Mouse (Mus musculus): Measurements from ENCODE around the gene Rhbdd3. TPM values are rescaled to one million over a fixed set of nuclear protein-coding genes. Genes with fewer than 3 reads are reported as not detected.

The Rhbdd3 gene
- polyA plus RNA-seq, 1 experiment from 2014 or later, result 31.2 TPM

DNA sequence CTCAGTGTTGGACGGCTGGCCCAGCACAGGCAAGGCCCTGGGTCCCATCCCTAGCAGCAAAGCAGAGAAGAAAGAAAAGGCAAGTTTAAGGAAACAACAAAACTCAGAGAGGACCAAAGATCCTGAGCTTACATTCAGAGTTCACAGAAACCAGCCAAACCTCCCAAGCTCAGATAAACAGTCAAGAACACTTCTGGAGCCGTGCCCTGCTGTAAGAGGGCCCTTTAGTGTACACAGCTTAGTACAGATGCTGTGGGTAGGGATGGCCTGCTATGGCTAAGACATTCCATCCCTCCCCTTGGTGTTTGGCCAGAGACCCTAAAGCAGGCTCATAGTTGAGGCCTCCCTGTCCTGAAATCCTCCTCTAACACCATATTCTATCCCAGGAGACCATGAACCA, 39.9 kb downstream of the Rhbdd3 start:
- ATAC-seq (ENCODE audit: borderline replicate concordance, extremely low read depth, low FRiP score, low TSS enrichment), result peak; percentile 40; the same call in 1 of the 2 replicates
- Histone ChIP-seq H3K4me3 (no peak overlapping the region), H3K4me2 (no peak overlapping the region), H3K9ac (no peak overlapping the region), H3K9me3 (no peaks in the 10 kb centered on the region), H3K36me3 (no peaks in the 10 kb centered on the region), H3K27ac (peak overlapping the region; percentile 73), H3K27me3 (no peaks in the 10 kb centered on the region), H3K4me1 (peaks cover 35% of the 10 kb centered on the region)
- WGBS, result 28% methylated on average over 2 of the region's 2 CpGs

DNA sequence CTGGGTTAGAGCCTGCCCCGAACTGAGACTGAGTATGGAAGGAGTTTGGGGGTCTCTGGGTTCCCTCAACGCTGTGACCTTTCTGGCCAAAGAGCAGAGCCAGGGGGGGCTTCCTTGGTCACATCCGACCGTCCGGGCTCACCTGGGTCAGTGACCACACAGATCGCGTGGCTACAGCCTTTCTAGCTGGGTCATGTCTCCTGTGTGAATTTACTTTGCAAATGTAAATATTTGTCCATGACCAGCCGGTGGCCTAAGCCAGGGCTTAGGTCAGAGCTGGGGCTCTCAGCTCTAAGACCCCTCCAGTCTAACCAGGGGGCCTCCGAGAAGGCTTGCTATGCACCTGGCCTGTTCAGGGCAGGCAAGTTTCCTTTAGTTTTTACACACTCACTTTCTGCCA, 40.6 kb downstream of the Rhbdd3 start:
- Histone ChIP-seq H3K9ac (no peak overlapping the region), H3K36me3 (no peaks in the 10 kb centered on the region), H3K4me1 (peaks cover 35% of the 10 kb centered on the region), H3K4me3 (no peak overlapping the region), H3K4me2 (no peak overlapping the region), H3K27ac (peak overlapping the region; percentile 73), H3K9me3 (no peaks in the 10 kb centered on the region), H3K27me3 (no peaks in the 10 kb centered on the region)
- 44% methylated on average over 9 of the region's 9 CpGs for WGBS
- ATAC-seq (ENCODE audit: borderline replicate concordance, extremely low read depth, low FRiP score, low TSS enrichment), result no peak

DNA sequence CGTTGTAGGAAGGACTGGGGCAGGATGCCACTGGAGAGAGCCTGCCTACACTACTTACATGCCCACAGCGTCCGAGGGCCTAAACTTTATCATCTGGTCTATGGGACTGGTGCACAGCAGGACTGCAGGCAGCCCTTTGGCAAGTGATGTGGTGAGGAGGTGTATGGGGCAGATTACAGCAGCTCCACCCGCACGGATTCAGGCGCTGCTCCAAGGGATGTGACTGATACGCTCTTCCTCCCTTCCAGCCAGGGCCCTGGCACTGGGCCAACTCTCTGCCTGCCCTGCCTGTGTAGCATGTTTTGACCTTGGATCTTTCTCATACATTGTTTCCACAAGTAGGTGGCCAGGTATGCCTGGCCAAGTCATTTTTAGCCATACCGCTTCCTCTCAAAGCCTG, 41.9 kb downstream of the Rhbdd3 start:
- no peaks in the 10 kb centered on the region for H3K27me3 ChIP-seq
- ATAC-seq (ENCODE audit: borderline replicate concordance, extremely low read depth, low FRiP score, low TSS enrichment), result no peak
- no peaks in the 10 kb centered on the region for H3K9me3 ChIP-seq
- no peak overlapping the region for H3K9ac ChIP-seq
- H3K4me3 ChIP-seq, result no peak overlapping the region
- WGBS, result 28% methylated on average over 8 of the region's 8 CpGs
- H3K4me2 ChIP-seq, result no peak overlapping the region
- peak overlapping the region; percentile 31; the same call in 1 of the 2 replicates for H3K27ac ChIP-seq
- peaks cover 35% of the 10 kb centered on the region for H3K4me1 ChIP-seq
- H3K36me3 ChIP-seq, result no peaks in the 10 kb centered on the region

DNA sequence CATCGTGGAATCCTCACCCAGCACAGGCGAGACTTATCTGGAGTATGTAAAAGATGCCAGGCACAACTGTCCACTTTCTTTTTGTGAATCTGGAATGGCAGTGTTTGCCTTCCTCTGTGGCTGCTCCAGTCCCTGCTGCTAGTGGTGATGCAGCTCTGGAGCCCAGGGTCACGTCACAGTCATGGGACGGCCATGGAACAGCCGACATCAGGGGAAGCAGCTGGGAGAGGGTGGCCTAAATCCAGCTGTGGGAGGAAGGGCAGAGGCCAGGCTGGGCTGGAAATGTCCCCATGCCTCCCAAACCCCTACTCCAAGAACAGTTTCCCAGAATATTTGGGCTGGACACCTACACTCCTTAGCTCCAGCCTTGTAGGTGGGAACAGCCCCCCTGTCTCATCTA, 42.5 kb downstream of the Rhbdd3 start:
- WGBS, result 48% methylated on average over 5 of the region's 5 CpGs
- Histone ChIP-seq H3K27me3 (no peaks in the 10 kb centered on the region), H3K4me2 (no peak overlapping the region), H3K4me3 (no peak overlapping the region), H3K4me1 (peaks cover 35% of the 10 kb centered on the region), H3K36me3 (no peaks in the 10 kb centered on the region), H3K9ac (no peak overlapping the region), H3K27ac (peak overlapping the region; percentile 31), H3K9me3 (no peaks in the 10 kb centered on the region)
- no peak for ATAC-seq (ENCODE audit: borderline replicate concordance, extremely low read depth, low FRiP score, low TSS enrichment)

DNA sequence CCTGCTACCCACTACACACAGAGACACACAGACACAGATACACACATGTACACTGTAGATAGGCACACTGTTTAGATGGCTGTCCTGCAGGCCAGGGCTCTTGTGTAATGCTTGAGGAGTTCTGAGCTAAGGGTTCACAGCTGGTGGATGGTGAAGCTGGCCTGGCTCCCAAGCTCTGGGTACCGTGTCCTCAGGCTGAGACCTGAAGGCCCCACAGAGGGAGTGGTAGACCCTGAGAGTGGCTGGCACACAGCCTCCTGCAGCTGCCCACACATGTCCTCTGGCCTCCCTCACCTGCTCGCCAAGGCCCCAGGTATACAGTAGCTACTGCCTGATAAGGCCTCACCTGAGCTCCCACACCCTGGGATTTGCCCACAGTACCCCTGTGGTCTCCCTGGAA, 43.2 kb downstream of the Rhbdd3 start:
- Histone ChIP-seq H3K27me3 (no peaks in the 10 kb centered on the region), H3K4me1 (peaks cover 35% of the 10 kb centered on the region), H3K9me3 (no peaks in the 10 kb centered on the region), H3K9ac (no peak overlapping the region), H3K27ac (no peak overlapping the region), H3K4me2 (no peak overlapping the region), H3K36me3 (no peaks in the 10 kb centered on the region), H3K4me3 (no peak overlapping the region)
- no peak for ATAC-seq (ENCODE audit: borderline replicate concordance, extremely low read depth, low FRiP score, low TSS enrichment)
- WGBS, result 68% methylated on average over 2 of the region's 2 CpGs

DNA sequence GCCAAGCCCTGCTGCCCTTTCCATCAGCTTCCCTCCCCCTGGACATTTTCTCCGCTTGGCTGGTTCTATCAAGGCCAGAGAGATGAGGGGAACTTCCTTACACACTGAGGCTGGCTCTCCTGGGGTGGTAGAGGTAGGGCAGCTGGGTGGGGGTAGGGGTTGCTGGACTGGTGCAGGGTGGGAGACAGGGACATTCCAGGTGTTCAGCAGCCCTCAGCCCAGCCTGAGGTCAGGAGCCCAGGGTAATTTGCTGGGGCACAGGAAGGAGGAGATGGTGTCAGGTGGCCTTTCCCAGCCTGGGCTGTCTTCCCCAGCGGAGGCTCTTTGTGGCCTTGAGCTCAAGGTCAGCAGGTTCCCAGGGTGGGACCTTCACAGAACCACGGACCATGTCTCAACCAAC, 46.9 kb downstream of the Rhbdd3 start:
- Histone ChIP-seq H3K4me1 (peaks cover 32% of the 10 kb centered on the region), H3K4me2 (no peak overlapping the region), H3K36me3 (no peaks in the 10 kb centered on the region), H3K9ac (no peak overlapping the region), H3K4me3 (no peak overlapping the region), H3K27me3 (no peaks in the 10 kb centered on the region), H3K9me3 (no peaks in the 10 kb centered on the region), H3K27ac (no peak overlapping the region)
- ATAC-seq (ENCODE audit: borderline replicate concordance, extremely low read depth, low FRiP score, low TSS enrichment), result no peak
- 76% methylated on average over 3 of the region's 3 CpGs for WGBS

DNA sequence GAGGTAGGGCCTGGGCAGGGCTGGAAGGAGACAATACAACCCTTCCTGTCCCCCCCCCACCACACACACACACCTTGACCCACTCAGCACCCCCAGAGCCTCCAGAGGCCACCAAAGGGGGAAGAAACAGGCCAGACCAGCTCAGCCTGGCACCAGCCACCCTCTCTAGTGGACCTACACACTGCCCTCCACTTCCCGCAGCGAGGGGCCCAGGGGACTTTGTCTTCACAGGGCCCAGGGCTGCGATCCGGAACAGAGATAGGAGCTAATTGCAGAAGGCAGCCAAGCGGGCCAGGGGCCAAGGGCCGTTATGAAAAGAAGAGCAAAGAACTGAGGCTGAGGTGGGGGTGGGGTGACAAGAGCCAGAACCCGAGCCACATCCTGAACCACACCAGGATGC, 50.5 kb downstream of the Rhbdd3 start:
- H3K4me1 ChIP-seq, result peaks cover 43% of the 10 kb centered on the region
- H3K4me2 ChIP-seq, result peak overlapping the region; percentile 28; the same call in 1 of the 2 replicates
- peak; percentile 44; the same call in 1 of the 2 replicates for ATAC-seq (ENCODE audit: borderline replicate concordance, extremely low read depth, low FRiP score, low TSS enrichment)
- peak overlapping the region; percentile 39 for H3K27ac ChIP-seq
- H3K9me3 ChIP-seq, result no peaks in the 10 kb centered on the region
- WGBS, result 13% methylated on average over 7 of the region's 7 CpGs
- no peak overlapping the region for H3K9ac ChIP-seq
- no peaks in the 10 kb centered on the region for H3K27me3 ChIP-seq
- H3K4me3 ChIP-seq, result no peak overlapping the region
- no peaks in the 10 kb centered on the region for H3K36me3 ChIP-seq

DNA sequence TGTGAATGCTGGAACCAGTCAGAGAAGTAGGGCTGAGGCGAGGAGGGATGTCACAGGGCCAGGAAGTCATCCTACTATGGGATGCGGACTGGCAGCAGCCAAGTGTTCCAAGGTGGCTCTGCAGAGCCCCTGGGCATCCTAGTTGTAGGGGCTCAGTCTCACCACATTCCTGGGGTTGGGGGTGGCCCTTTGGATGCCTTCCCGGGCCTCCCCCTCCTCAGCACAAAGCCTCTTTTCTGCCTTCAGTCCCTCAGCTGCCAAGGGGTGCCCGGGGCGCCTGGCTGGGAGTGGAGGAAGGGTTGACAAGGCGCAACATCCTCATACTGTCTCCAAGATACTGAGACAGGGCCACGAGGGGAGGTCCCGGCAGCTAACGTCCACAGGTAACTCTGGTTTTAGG, 51.2 kb downstream of the Rhbdd3 start:
- H3K9ac ChIP-seq, result 0 out of 2 replicates have a peak overlapping the region, but pooled peaks have one; percentile 4
- no peak overlapping the region for H3K4me3 ChIP-seq
- peaks cover 50% of the 10 kb centered on the region for H3K4me1 ChIP-seq
- WGBS, result 55% methylated on average over 9 of the region's 9 CpGs
- no peaks in the 10 kb centered on the region for H3K36me3 ChIP-seq
- H3K27me3 ChIP-seq, result no peaks in the 10 kb centered on the region
- peak overlapping the region; percentile 28; the same call in 1 of the 2 replicates for H3K4me2 ChIP-seq
- H3K27ac ChIP-seq, result no peak overlapping the region
- no peak for ATAC-seq (ENCODE audit: borderline replicate concordance, extremely low read depth, low FRiP score, low TSS enrichment)
- no peaks in the 10 kb centered on the region for H3K9me3 ChIP-seq

DNA sequence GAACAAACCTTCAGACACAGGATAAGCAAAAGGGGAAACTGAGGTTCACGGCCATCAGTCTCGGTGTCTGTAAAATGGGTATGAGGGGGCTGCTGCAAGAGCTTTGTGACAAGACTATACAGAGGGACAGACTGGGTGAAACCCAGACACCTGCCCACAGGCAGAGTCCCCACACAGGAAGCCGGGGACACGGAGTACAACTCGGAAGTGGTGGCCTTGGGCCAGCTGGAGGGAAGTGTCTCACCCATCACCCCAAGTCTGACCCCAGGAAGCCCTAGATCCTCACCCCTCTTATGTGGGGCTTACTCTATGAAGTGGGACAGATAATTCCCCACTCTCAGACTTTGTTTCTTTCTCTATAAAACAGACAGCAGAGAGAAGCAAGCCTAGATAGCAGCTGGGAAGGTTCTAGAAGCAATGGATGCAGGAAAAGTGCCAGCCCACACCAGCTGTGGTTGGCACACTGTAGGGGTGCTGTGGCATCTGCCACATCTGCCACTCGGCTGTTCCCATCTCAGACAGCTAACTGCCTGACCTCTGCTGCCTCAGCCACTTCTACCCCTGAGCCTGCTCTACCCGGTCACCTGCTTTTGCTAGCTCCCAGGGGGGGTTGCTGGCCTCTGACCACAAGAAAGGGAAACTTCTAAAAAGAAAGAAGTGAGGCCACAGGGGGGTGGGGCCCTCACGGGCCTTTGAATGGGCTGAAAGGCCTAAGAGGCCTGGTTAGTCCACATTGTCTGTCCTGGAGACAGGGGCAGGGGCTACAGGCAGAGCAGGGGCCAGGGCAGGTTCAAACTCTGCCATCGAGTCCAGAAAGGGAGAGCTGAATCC, 51.9 kb downstream of the Rhbdd3 start:
- Histone ChIP-seq H3K4me1 (peaks cover 57% of the 10 kb centered on the region), H3K27ac (no peak overlapping the region), H3K9me3 (no peaks in the 10 kb centered on the region), H3K4me3 (peak overlapping the region; percentile 55), H3K4me2 (peak overlapping the region; percentile 83), H3K9ac (0 out of 2 replicates have a peak overlapping the region, but pooled peaks have one; percentile 11), H3K27me3 (no peaks in the 10 kb centered on the region), H3K36me3 (no peaks in the 10 kb centered on the region)
- 66% methylated on average over 9 of the region's 9 CpGs for WGBS
- ATAC-seq (ENCODE audit: borderline replicate concordance, extremely low read depth, low FRiP score, low TSS enrichment), result no peak

DNA sequence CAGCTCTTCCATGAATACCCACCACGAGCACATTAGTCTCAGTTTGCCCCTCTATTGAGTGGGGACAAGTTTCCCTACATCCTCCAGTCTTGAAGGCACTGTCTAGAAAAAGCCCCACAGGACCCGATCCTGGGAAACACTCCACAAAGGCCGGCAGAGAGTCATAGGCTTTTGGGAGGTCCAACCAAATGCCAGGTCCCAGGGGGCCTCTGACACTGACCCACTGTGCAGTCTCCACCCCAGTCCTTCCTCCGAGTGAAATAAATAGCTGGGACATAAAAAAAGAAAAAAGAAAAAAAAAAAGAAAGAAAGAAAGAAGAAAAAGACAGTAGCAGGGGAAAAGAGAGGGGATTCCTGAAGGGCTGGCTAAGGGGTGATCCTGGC, 52.5 kb downstream of the Rhbdd3 start:
- H3K4me1 ChIP-seq, result peaks cover 59% of the 10 kb centered on the region
- peak overlapping the region; percentile 55 for H3K4me3 ChIP-seq
- no peak overlapping the region for H3K27ac ChIP-seq
- H3K9ac ChIP-seq, result no peak overlapping the region; the same call in 1 of the 2 replicates
- no peaks in the 10 kb centered on the region for H3K9me3 ChIP-seq
- H3K36me3 ChIP-seq, result no peaks in the 10 kb centered on the region
- WGBS, result 38% methylated on average over 4 of the region's 4 CpGs
- no peaks in the 10 kb centered on the region for H3K27me3 ChIP-seq
- ATAC-seq (ENCODE audit: borderline replicate concordance, extremely low read depth, low FRiP score, low TSS enrichment), result no peak
- H3K4me2 ChIP-seq, result peak overlapping the region; percentile 83

DNA sequence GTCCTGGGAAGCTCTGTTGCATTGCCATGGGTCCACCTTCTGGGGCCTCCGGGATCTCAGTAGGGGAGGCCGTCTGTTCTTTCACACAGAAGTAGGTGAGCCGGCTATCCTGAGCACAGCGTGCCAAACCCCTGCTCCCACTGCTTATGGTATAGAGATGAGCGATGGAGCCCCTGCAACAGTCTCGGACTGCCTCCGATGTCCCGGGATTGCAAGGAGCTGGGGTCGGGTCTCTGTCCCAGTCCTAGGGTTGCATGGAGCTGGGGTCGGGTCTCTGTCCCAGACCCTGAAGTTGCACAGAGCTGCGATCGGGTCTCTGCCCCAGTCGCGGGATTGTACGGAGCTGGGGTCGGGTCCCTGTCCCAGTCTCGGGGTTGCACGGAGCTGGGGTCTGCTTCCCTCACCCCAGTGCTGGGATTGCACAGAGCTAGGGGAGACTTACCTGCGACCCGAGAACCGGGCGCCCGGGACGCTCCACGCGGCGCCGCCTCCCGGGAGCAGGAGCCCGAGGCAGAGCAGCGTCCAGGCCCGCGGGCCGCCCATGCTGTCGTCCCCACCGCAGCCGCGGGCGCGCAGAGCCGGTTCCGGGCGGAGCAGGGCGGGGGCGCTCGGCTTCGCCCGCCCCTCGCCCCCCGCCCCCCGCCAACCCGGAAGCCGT, 53.1 kb downstream of the Rhbdd3 start, which contains the start of gene Emid1:
TSS of gene Emid1 (minus strand) at position 578 of the 658 bp plus-strand sequence.
- Histone ChIP-seq H3K27ac (peak within 1 kb of the TSS; percentile 29; the same call in 1 of the 2 replicates), H3K36me3 (no peaks in the 10 kb centered on the region), H3K9ac (peak within 1 kb of the TSS; percentile 72), H3K4me1 (peaks cover 59% of the 10 kb centered on the region), H3K27me3 (no peaks in the 10 kb centered on the region), H3K4me2 (peak within 1 kb of the TSS; percentile 83), H3K4me3 (peak within 1 kb of the TSS; percentile 55), H3K9me3 (no peaks in the 10 kb centered on the region)
- WGBS, result 1% methylated on average over 23 of the region's 53 CpGs
- peak; percentile 33; the same call in 1 of the 2 replicates for ATAC-seq (ENCODE audit: borderline replicate concordance, extremely low read depth, low FRiP score, low TSS enrichment)

Measured in lung, embryonic 15.5 days (tissue).